Mouse (Mus musculus): ENCODE results near the gene Stoml1. TPM values are rescaled to one million over a fixed set of nuclear protein-coding genes. Genes with fewer than 3 reads are reported as not detected.

The Stoml1 gene
- total and polyA plus RNA-seq, 3 experiments = 6.4 to 8.7 TPM; not detected in 1

DNA sequence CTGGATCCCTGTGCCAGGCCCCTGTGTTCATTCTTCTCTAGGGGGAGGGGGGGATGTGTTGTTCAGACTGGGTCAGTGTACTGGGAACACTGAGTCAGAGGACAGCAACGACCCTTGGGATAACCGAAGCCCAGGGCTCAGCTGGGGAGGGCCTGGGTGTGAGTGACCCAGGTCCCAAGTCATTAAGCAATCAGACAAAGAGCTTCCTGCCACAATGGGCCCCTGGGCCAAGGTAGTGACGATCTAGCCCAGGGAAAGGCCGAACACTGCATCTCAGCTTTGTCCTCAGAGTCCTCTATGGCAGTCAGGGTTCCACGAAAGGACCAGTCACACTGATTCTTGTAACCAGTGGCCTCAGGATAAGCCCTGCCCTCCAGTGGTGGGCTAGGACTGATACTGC lies 50.2 kb downstream of the Stoml1 start:
- DNase-seq (ENCODE audit: low read depth, low spot score) = no peak
- Histone ChIP-seq H3K36me3 (ENCODE audit: control insufficient read depth in 1 of 2, insufficient read depth in 2 of 2, low read length in 2 of 2) (peaks cover 0 to 2% of the 10 kb centered on the region in 2 experiments; a peak in 1 of 4 replicates), H3K79me2 (ENCODE audit: control insufficient read depth, insufficient read depth, low read length, poor library complexity) (no peaks in the 10 kb centered on the region), H3K4me1 (ENCODE audit: control insufficient read depth in 1 of 2, insufficient read depth in 2 of 2, low read length in 2 of 2) (no peaks in the 10 kb centered on the region; a peak in 1 of 4 replicates), H3K4me3 (ENCODE audit: control insufficient read depth in 1 of 2, insufficient read depth in 1 of 2, low read depth in 2 of 2, low read length in 2 of 2) (no peak overlapping the region), H3K27ac (ENCODE audit: control insufficient read depth, low read depth, low read length) (no peak overlapping the region), H3K9ac (ENCODE audit: control insufficient read depth, low read depth, low read length, poor library complexity, severe bottlenecking) (no peak overlapping the region), H3K9me3 (replicated peaks; ENCODE audit: insufficient read depth, low read length) (no peaks in the 10 kb centered on the region), H3K27me3 (ENCODE audit: control insufficient read depth in 1 of 2, insufficient read depth in 2 of 2, low read length in 2 of 2) (peaks cover 32 to 40% of the 10 kb centered on the region in 2 experiments)
- no peak for TF ChIP-seq ZMIZ1 (IDR thresholded peaks at IDR 0.05; ENCODE audit: low read depth, low read length)
- no peak for TF ChIP-seq GATA1 (IDR thresholded peaks at IDR 0.05; ENCODE audit: low read depth, low read length)
- TF ChIP-seq TCF12 (IDR thresholded peaks at IDR 0.05; ENCODE audit: low read depth, low read length) = no peak
- TF ChIP-seq USF2 (IDR thresholded peaks at IDR 0.05; ENCODE audit: borderline replicate concordance in 1 of 2, insufficient read depth in 1 of 2, low read depth in 1 of 2, low read length in 2 of 2) = no peak
- TF ChIP-seq JUND (IDR thresholded peaks at IDR 0.05; ENCODE audit: low read depth, low read length) = no peak
- no peak for TF ChIP-seq NELFE (IDR thresholded peaks at IDR 0.05; ENCODE audit: low read depth, low read length)
- TF ChIP-seq ZC3H11A (IDR thresholded peaks at IDR 0.05; ENCODE audit: low read depth, low read length) = no peak

GRCm38 (mm10) chr9:58303599-58304271 lies 50.8 kb downstream of the Stoml1 start:
- H3K27ac ChIP-seq (ENCODE audit: control insufficient read depth, low read depth, low read length) = no peak overlapping the region
- TF ChIP-seq EP300 (IDR thresholded peaks at IDR 0.05; ENCODE audit: low read depth in 1 of 2, low read length in 2 of 2) (no peak), RAD21 (IDR thresholded peaks at IDR 0.05; ENCODE audit: low read depth, low read length) (no peak), TAL1 (IDR thresholded peaks at IDR 0.05; ENCODE audit: low read length) (no peak), POLR2AphosphoS2 (IDR thresholded peaks at IDR 0.05; ENCODE audit: low read length) (no peak), MAFK (IDR thresholded peaks at IDR 0.05; ENCODE audit: borderline replicate concordance, low read depth, low read length) (no peak), USF2 (IDR thresholded peaks at IDR 0.05; ENCODE audit: borderline replicate concordance in 1 of 2, insufficient read depth in 1 of 2, low read depth in 1 of 2, low read length in 2 of 2) (no peak), POLR2AphosphoS5 (IDR thresholded peaks at IDR 0.05; ENCODE audit: borderline replicate concordance, low read depth, low read length) (no peak), MAX (IDR thresholded peaks at IDR 0.05; ENCODE audit: low read length) (no peak), CTCF (IDR thresholded peaks at IDR 0.05 in 2 of 3, conservative IDR thresholded peaks at IDR 0.05 in 1 of 3; ENCODE audit: control insufficient read depth in 1 of 3, insufficient read depth in 1 of 3, low read depth in 2 of 3, low read length in 3 of 3, poor library complexity in 1 of 3, severe bottlenecking in 1 of 3) (no peak), GATA1 (IDR thresholded peaks at IDR 0.05; ENCODE audit: low read depth, low read length) (no peak), CHD2 (IDR thresholded peaks at IDR 0.05; ENCODE audit: low read length) (no peak)
- H3K4me3 ChIP-seq (ENCODE audit: control insufficient read depth in 1 of 2, insufficient read depth in 1 of 2, low read depth in 2 of 2, low read length in 2 of 2) = no peak overlapping the region
- no peaks in the 10 kb centered on the region; a peak in 1 of 4 replicates for H3K4me1 ChIP-seq (ENCODE audit: control insufficient read depth in 1 of 2, insufficient read depth in 2 of 2, low read length in 2 of 2)
- H3K9me3 ChIP-seq (replicated peaks; ENCODE audit: insufficient read depth, low read length) = no peaks in the 10 kb centered on the region
- DNase-seq (ENCODE audit: low read depth, low spot score) = no peak
- no peaks in the 10 kb centered on the region for H3K79me2 ChIP-seq (ENCODE audit: control insufficient read depth, insufficient read depth, low read length, poor library complexity)
- H3K36me3 ChIP-seq (ENCODE audit: control insufficient read depth in 1 of 2, insufficient read depth in 2 of 2, low read length in 2 of 2) = peaks cover 0 to 2% of the 10 kb centered on the region in 2 experiments; a peak in 1 of 4 replicates
- no peak overlapping the region for H3K9ac ChIP-seq (ENCODE audit: control insufficient read depth, low read depth, low read length, poor library complexity, severe bottlenecking)
- H3K27me3 ChIP-seq (ENCODE audit: control insufficient read depth in 1 of 2, insufficient read depth in 2 of 2, low read length in 2 of 2) = peaks cover 32 to 38% of the 10 kb centered on the region in 2 experiments

Data from MEL (cell line).